Mouse (Mus musculus): ENCODE measurements around the gene Ak9.

GRCm38 (mm10) chr10:41452791-41453190 is 149.0 kb downstream of the Ak9 start:
- TF ChIP-seq CTCF (IDR thresholded peaks at IDR 0.05; ENCODE audit: control insufficient read depth, insufficient read depth, insufficient replicate concordance, low read depth, low read length) (no peak), POLR2A (IDR thresholded peaks at IDR 0.05; ENCODE audit: control insufficient read depth, low read depth, low read length) (no peak)
